Mouse (Mus musculus) heart, adult 9 months (tissue): ENCODE data around the gene Enc1.

Experiments used
- DNase-seq, 2 experiments: peaks; one replicate each; pipeline ENCODE4 v3.0.0; 2022; ENCODE audit warnings: low spot score in 2 of 2

Gene Enc1

GRCm38 (mm10) chr13:97240965-97241786 is at the start of gene Enc1:
Gene Enc1, plus strand, starts transcription at chr13:97241105.
- DNase-seq, result peak; percentile 91 to 92

GRCm38 (mm10) chr13:97192649-97193048 is 48.3 kb upstream of the Enc1 start:
- no peak for DNase-seq

- DNase-seq, result peak; percentile 46 to 76
These were observed 47.5 kb upstream of the Enc1 start for GRCm38 (mm10) chr13:97193420-97193819.

- no peak for DNase-seq
These were observed 44.5 kb upstream of the Enc1 start for GRCm38 (mm10) chr13:97196186-97196924.

GRCm38 (mm10) chr13:97196925-97197218 is 44.0 kb upstream of the Enc1 start:
- DNase-seq, result no peak

- DNase-seq, result peak; percentile 96 to 97
These were observed 42.9 kb upstream of the Enc1 start, which contains the start of gene Hexb for GRCm38 (mm10) chr13:97197932-97198562. Gene Hexb, minus strand, starts transcription at chr13:97198357.

GRCm38 (mm10) chr13:97199123-97199522 is 41.8 kb upstream of the Enc1 start:
- DNase-seq, result no peak

GRCm38 (mm10) chr13:97201076-97201475 is 39.8 kb upstream of the Enc1 start:
- DNase-seq, result no peak

GRCm38 (mm10) chr13:97201896-97202295 is 39.0 kb upstream of the Enc1 start:
- no peak for DNase-seq

- DNase-seq, result peak; percentile 89 to 90
These were observed 35.7 kb upstream of the Enc1 start for GRCm38 (mm10) chr13:97205052-97205701.

GRCm38 (mm10) chr13:97206046-97206445 is 34.9 kb upstream of the Enc1 start:
- no peak for DNase-seq

- no peak for DNase-seq
These were observed 33.3 kb upstream of the Enc1 start for GRCm38 (mm10) chr13:97207472-97208111.

GRCm38 (mm10) chr13:97208112-97208478 is 32.8 kb upstream of the Enc1 start:
- no peak for DNase-seq

- no peak for DNase-seq
These were observed 32.4 kb upstream of the Enc1 start for GRCm38 (mm10) chr13:97208500-97209010.

GRCm38 (mm10) chr13:97214583-97215268 is 26.2 kb upstream of the Enc1 start:
- no peak for DNase-seq

- no peak for DNase-seq
These were observed 25.3 kb upstream of the Enc1 start for GRCm38 (mm10) chr13:97215563-97215962.

GRCm38 (mm10) chr13:97216196-97216595 is 24.7 kb upstream of the Enc1 start:
- no peak for DNase-seq

- no peak for DNase-seq
These were observed 20.9 kb upstream of the Enc1 start for GRCm38 (mm10) chr13:97220022-97220421.

- no peak for DNase-seq
These were observed 17.0 kb upstream of the Enc1 start for GRCm38 (mm10) chr13:97223856-97224255.

GRCm38 (mm10) chr13:97224341-97224982 is 16.4 kb upstream of the Enc1 start:
- no peak for DNase-seq
